8 mouse cellular contexts compared by ENCODE assay signal in the genomic region with DNA sequence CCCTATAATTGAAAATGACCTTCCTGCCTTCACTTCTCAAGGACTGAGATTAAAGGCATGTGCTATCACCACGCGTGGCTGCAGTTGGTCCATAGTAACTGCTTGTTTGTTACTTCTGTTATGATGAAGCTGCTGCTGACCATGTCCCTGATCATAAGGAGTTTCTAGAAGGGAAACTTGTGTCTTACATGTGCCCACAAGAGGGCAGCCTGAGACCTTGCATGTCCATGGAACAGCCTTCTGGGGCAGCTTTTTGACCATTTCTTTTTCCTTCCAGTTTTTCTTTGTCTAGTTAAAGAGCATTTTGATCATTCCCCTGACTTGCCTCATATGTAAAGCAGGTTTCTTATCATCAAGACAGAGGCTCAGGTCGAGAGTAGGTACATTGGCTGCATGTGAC. TPM values are rescaled to one million over a fixed set of nuclear protein-coding genes. Genes with fewer than 3 reads are reported as not detected.
DNase-seq lines count a peak whose midpoint lies in the region; ATAC-seq lines count a peak whose summit lies in the region.

No protein-coding gene starts in this region.

- no peaks in the 10 kb centered on the region for H3K9me3 ChIP-seq in neural tube, embryonic 15.5 days (replicated peaks)
- H3K9me3 ChIP-seq in forebrain, embryonic 15.5 days, result no peaks in the 10 kb centered on the region
- H3K9me3 ChIP-seq in neural tube, embryonic 11.5 days (ENCODE audit: control insufficient read depth, low read length), result no peaks in the 10 kb centered on the region

- no peak overlapping the region for H3K4me2 ChIP-seq in neural tube, embryonic 15.5 days
- H3K4me2 ChIP-seq in forebrain, embryonic 15.5 days (replicated peaks), result no peak overlapping the region
- H3K4me2 ChIP-seq in neural tube, embryonic 11.5 days (ENCODE audit: low read depth), result no peak overlapping the region

- no peaks in the 10 kb centered on the region for H3K36me3 ChIP-seq in neural tube, embryonic 15.5 days
- H3K36me3 ChIP-seq in forebrain, embryonic 15.5 days, result no peaks in the 10 kb centered on the region
- no peaks in the 10 kb centered on the region for H3K36me3 ChIP-seq in neural tube, embryonic 11.5 days (ENCODE audit: control insufficient read depth, insufficient read depth, low read length)

- DNase-seq in CD4-positive, CD25-positive, alpha-beta regulatory T cell, adult 2 months (ENCODE audit: low read depth, low spot score), result peak; percentile 58
- DNase-seq in neural tube, embryonic 10.5 days (ENCODE audit: extremely low spot score, low spot score), result peak; percentile 17
- DNase-seq in brain, adult 2 months (ENCODE audit: low read depth, low spot score), result peak; percentile 57
- peak; percentile 11 to 22 for DNase-seq in layer of hippocampus, postnatal 10 days (ENCODE audit: low spot score in 2 of 2)
- peak; percentile 30 for DNase-seq in neural tube, embryonic 11.5 days (ENCODE audit: low spot score)

- H3K9ac ChIP-seq in neural tube, embryonic 15.5 days (replicated peaks), result no peak overlapping the region
- H3K9ac ChIP-seq in forebrain, embryonic 15.5 days (replicated peaks), result no peak overlapping the region
- no peak overlapping the region for H3K9ac ChIP-seq in neural tube, embryonic 11.5 days (ENCODE audit: low read length)

- H3K4me3 ChIP-seq in neural tube, embryonic 15.5 days (replicated peaks), result no peak overlapping the region
- H3K4me3 ChIP-seq in forebrain, embryonic 15.5 days, result no peak overlapping the region
- no peak overlapping the region for H3K4me3 ChIP-seq in neural tube, embryonic 11.5 days (ENCODE audit: low read depth, low read length)

- no peak for ATAC-seq in CD4-positive, CD25-positive, alpha-beta regulatory T cell, adult 4 months
- no peak for ATAC-seq in neural tube, embryonic 15.5 days (ENCODE audit: low FRiP score)
- ATAC-seq in forebrain, embryonic 15.5 days (replicated peaks), result peak; percentile 46; the same call in 1 of the 2 replicates
- no peak for ATAC-seq in neural tube, embryonic 11.5 days (ENCODE audit: insufficient read depth, low FRiP score, low TSS enrichment)

- H3K27ac ChIP-seq in neural tube, embryonic 15.5 days (replicated peaks), result no peak overlapping the region
- no peak overlapping the region for H3K27ac ChIP-seq in forebrain, embryonic 15.5 days (replicated peaks)
- no peak overlapping the region for H3K27ac ChIP-seq in neural tube, embryonic 11.5 days (ENCODE audit: low read depth, low read length)

- H3K27me3 ChIP-seq in neural tube, embryonic 15.5 days (replicated peaks), result no peaks in the 10 kb centered on the region
- no peaks in the 10 kb centered on the region for H3K27me3 ChIP-seq in forebrain, embryonic 15.5 days
- H3K27me3 ChIP-seq in neural tube, embryonic 11.5 days (ENCODE audit: control insufficient read depth, insufficient read depth, low read length), result no peaks in the 10 kb centered on the region

- no peaks in the 10 kb centered on the region for H3K4me1 ChIP-seq in neural tube, embryonic 15.5 days
- H3K4me1 ChIP-seq in forebrain, embryonic 15.5 days, result no peaks in the 10 kb centered on the region
- no peaks in the 10 kb centered on the region for H3K4me1 ChIP-seq in neural tube, embryonic 11.5 days (ENCODE audit: control insufficient read depth, insufficient read depth, low read length)

- WGBS in neural tube, embryonic 15.5 days, result 37% methylated on average over 3 of the region's 3 CpGs
- WGBS in forebrain, embryonic 15.5 days, result 40% methylated on average over 3 of the region's 3 CpGs
- WGBS in neural tube, embryonic 11.5 days, result 43% methylated on average over 3 of the region's 3 CpGs

RNA-seq across cellular contexts. Expression of gene Map7d2, which starts 27.8 kb away (rescaled TPM):
- polyA plus RNA-seq in CD4-positive, CD25-positive, alpha-beta regulatory T cell, adult 4 months (2017; shearing (Covaris generic)), result not detected
- 48.9 and 53.6 TPM in 2 replicates for polyA plus RNA-seq in neural tube, embryonic 15.5 days (2015; fragmentation: Nextera tagmentation; extraction: Ambion mirVana)
- polyA plus RNA-seq in forebrain, embryonic 15.5 days (2015; fragmentation: Nextera tagmentation; extraction: Ambion mirVana), result 17.4 and 17.9 TPM in 2 replicates
- total RNA-seq in layer of hippocampus, postnatal 10 days (2021), result 10 to 100 TPM; 64.3 to 87.6 TPM
- 14.9 and 15.1 TPM in 2 replicates for polyA plus RNA-seq in neural tube, embryonic 11.5 days (2014; fragmentation: Nextera tagmentation; extraction: Ambion mirVana)

Comparison
In these comparisons a context has a peak if more than half of its experiments do, and no peak if none do; other contexts are left out.
1. RNA of gene Map7d2, which starts 27.8 kb away (polyA plus RNA-seq): 48.9 to 53.6 TPM in neural tube, embryonic 15.5 days, 17.4 to 17.9 TPM in forebrain, embryonic 15.5 days and 14.9 to 15.1 TPM in neural tube, embryonic 11.5 days; not detected in CD4-positive, CD25-positive, alpha-beta regulatory T cell, adult 4 months; every median in the first group is over 10 times any median in the second.
2. Peak in every context shown above with its lines, with median percentiles within 50 percentile points of each other: DNase-seq.